Mouse (Mus musculus): ENCODE measurements at regions not wholly inside any gene's neighbourhood (a gene's known extent, or its start where the extent isn't known, plus 50 kb on each side); places are given as distances from the start of the nearest gene placed in this dataset.

- no peak overlapping the region for H3K4me2 ChIP-seq (ENCODE audit: low read depth, low read length)
- H3K27ac ChIP-seq (ENCODE audit: low read depth, low read length) = no peak overlapping the region
- H3K36me3 ChIP-seq (ENCODE audit: control insufficient read depth, insufficient read depth, low read length) = no peaks in the 10 kb centered on the region
- H3K9ac ChIP-seq (replicated peaks; ENCODE audit: low read depth, low read length) = no peak overlapping the region
- H3K27me3 ChIP-seq (ENCODE audit: control insufficient read depth, insufficient read depth, low read length) = no peaks in the 10 kb centered on the region
- H3K4me1 ChIP-seq (ENCODE audit: control insufficient read depth, insufficient read depth, low read length) = no peaks in the 10 kb centered on the region
- no peaks in the 10 kb centered on the region for H3K9me3 ChIP-seq (ENCODE audit: control insufficient read depth, low read length)
- no peak overlapping the region for H3K4me3 ChIP-seq (ENCODE audit: low read depth, low read length)
- ATAC-seq (ENCODE audit: low read depth) = no peak
- WGBS = 88% methylated on average over 2 of the region's 2 CpGs
These were observed 73.5 kb upstream of the Gm16223 start for GRCm38 (mm10) chr5:41994307-41994706.

- Histone ChIP-seq H3K36me3 (ENCODE audit: control insufficient read depth, insufficient read depth, low read length) (no peaks in the 10 kb centered on the region), H3K9me3 (ENCODE audit: control insufficient read depth, low read length) (no peaks in the 10 kb centered on the region), H3K27ac (ENCODE audit: low read depth, low read length) (no peak overlapping the region), H3K4me3 (ENCODE audit: low read depth, low read length) (no peak overlapping the region), H3K27me3 (ENCODE audit: control insufficient read depth, insufficient read depth, low read length) (no peaks in the 10 kb centered on the region), H3K4me2 (ENCODE audit: low read depth, low read length) (no peak overlapping the region), H3K4me1 (ENCODE audit: control insufficient read depth, insufficient read depth, low read length) (no peaks in the 10 kb centered on the region), H3K9ac (replicated peaks; ENCODE audit: low read depth, low read length) (no peak overlapping the region)
- no peak for ATAC-seq (ENCODE audit: low read depth)
- 75% methylated on average over 4 of the region's 4 CpGs for WGBS
These were observed 84.2 kb upstream of the Gm16223 start for GRCm38 (mm10) chr5:41983556-41983955.

DNA sequence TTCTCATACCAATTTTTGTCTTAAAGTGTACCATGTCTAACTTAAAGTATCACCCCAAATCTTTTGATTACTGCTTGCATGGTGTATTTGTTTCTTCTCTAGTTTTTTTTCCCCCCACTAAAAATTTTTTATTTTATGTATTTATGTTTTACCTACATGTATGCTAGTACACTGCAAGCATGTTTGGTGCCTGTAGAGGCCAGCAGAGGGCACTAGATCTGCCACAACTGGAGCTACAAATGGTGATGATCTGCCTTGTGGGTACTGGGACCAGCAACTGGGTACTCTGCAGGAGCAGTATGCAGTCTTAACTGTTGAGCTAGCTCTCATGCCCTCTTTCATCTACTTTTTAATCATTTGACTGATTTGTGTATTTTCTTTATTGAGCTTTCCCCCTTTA is 92.2 kb upstream of the Gm16223 start:
- no peaks in the 10 kb centered on the region for H3K4me1 ChIP-seq (ENCODE audit: control insufficient read depth, insufficient read depth, low read length)
- no peak overlapping the region for H3K9ac ChIP-seq (replicated peaks; ENCODE audit: low read depth, low read length)
- H3K27me3 ChIP-seq (ENCODE audit: control insufficient read depth, insufficient read depth, low read length) = no peaks in the 10 kb centered on the region
- H3K4me3 ChIP-seq (ENCODE audit: low read depth, low read length) = no peak overlapping the region
- no peaks in the 10 kb centered on the region for H3K9me3 ChIP-seq (ENCODE audit: control insufficient read depth, low read length)
- no peaks in the 10 kb centered on the region for H3K36me3 ChIP-seq (ENCODE audit: control insufficient read depth, insufficient read depth, low read length)
- ATAC-seq (ENCODE audit: low read depth) = no peak
- H3K27ac ChIP-seq (ENCODE audit: low read depth, low read length) = no peak overlapping the region
- H3K4me2 ChIP-seq (ENCODE audit: low read depth, low read length) = no peak overlapping the region

DNA sequence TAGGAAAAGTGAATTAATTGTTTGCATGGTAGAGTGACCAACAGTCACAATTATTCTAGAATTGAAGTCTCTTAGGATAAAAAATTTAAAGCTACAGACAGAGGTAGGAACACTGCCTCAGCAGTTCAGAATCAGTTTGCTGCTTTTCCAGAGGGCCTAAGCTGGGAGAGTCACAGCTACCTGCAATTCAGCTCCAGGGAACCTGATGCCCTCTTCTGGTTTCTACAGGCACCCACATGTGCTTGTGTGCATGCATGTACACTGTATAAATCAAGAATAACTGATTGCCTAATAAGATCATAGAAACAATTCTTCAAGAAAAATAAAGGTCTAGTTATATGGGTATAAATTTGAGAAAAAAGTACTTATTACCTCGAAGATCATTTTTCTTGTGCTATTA is 96.6 kb upstream of the Gm16223 start:
- Histone ChIP-seq H3K27ac (ENCODE audit: low read depth, low read length) (no peak overlapping the region), H3K36me3 (ENCODE audit: control insufficient read depth, insufficient read depth, low read length) (no peaks in the 10 kb centered on the region), H3K27me3 (ENCODE audit: control insufficient read depth, insufficient read depth, low read length) (no peaks in the 10 kb centered on the region), H3K4me3 (ENCODE audit: low read depth, low read length) (no peak overlapping the region), H3K4me2 (ENCODE audit: low read depth, low read length) (no peak overlapping the region), H3K9me3 (ENCODE audit: control insufficient read depth, low read length) (no peaks in the 10 kb centered on the region), H3K4me1 (ENCODE audit: control insufficient read depth, insufficient read depth, low read length) (no peaks in the 10 kb centered on the region), H3K9ac (replicated peaks; ENCODE audit: low read depth, low read length) (no peak overlapping the region)
- ATAC-seq (ENCODE audit: low read depth) = peak; percentile 61; the same call in 1 of the 2 replicates
- WGBS = 91% methylated on average over 1 of the region's 1 CpGs

- Histone ChIP-seq H3K27ac (ENCODE audit: low read depth, low read length) (no peak overlapping the region), H3K27me3 (ENCODE audit: control insufficient read depth, insufficient read depth, low read length) (no peaks in the 10 kb centered on the region), H3K4me3 (ENCODE audit: low read depth, low read length) (no peak overlapping the region), H3K4me2 (ENCODE audit: low read depth, low read length) (no peak overlapping the region), H3K9me3 (ENCODE audit: control insufficient read depth, low read length) (no peaks in the 10 kb centered on the region), H3K4me1 (ENCODE audit: control insufficient read depth, insufficient read depth, low read length) (no peaks in the 10 kb centered on the region), H3K36me3 (ENCODE audit: control insufficient read depth, insufficient read depth, low read length) (no peaks in the 10 kb centered on the region), H3K9ac (replicated peaks; ENCODE audit: low read depth, low read length) (no peak overlapping the region)
- no peak for ATAC-seq (ENCODE audit: low read depth)
- 89% methylated on average over 1 of the region's 1 CpGs for WGBS
These were observed 100.8 kb upstream of the Gm16223 start for GRCm38 (mm10) chr5:41966958-41967357.

DNA sequence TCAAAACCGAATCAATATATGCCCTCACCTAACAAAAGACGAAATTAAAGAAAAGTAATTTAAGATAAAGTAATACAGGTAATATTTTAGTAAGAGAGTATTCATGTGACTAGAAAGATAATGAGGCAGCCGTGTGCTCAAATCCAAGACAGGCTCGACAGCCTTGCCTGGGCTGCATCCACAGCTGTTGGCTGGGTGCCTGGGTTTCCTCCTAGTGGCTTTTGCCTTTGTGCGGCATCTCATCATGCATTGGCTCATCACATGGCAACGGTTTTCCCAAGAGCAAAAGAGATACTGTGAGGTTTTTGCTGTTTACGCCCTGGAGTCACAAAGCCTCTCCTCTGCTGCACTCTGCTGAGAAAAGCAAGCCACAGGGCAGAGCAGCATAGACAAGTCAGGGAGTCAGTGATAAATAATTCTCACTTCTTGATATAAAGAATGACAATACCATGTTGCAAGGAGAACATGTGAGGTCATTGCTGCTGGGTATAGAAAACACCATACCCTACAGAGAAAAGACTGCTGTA is 103.1 kb upstream of the Bod1l start:
- Histone ChIP-seq H3K9me3 (ENCODE audit: control insufficient read depth, low read length) (no peaks in the 10 kb centered on the region), H3K27ac (ENCODE audit: low read depth, low read length) (no peak overlapping the region), H3K9ac (replicated peaks; ENCODE audit: low read depth, low read length) (no peak overlapping the region), H3K36me3 (ENCODE audit: control insufficient read depth, insufficient read depth, low read length) (no peaks in the 10 kb centered on the region), H3K27me3 (ENCODE audit: control insufficient read depth, insufficient read depth, low read length) (no peaks in the 10 kb centered on the region), H3K4me3 (ENCODE audit: low read depth, low read length) (no peak overlapping the region), H3K4me1 (ENCODE audit: control insufficient read depth, insufficient read depth, low read length) (no peaks in the 10 kb centered on the region), H3K4me2 (ENCODE audit: low read depth, low read length) (no peak overlapping the region)
- peak; percentile 88 for ATAC-seq (ENCODE audit: low read depth)
- WGBS = 60% methylated on average over 7 of the region's 7 CpGs

DNA sequence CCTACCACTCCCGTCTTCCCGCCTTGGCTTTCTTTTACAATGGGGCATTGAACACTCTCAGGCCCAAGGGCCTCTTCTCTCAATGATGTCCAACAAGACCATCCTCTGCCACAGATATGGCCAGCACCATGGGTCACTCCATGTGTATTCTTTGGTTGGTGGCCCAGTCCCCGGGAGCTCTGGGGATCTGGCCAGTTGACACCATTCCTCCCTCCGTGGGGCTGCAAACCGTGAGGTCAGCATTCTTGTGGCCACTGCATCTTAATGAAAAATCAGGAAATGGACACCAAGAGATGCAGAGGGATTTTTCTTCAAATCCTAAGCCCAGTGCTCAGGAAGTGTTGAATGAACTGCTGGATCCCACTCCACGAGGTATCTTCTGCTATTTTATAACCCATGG is 99.3 kb upstream of the Bod1l start:
- H3K4me3 ChIP-seq (ENCODE audit: low read depth, low read length) = no peak overlapping the region
- H3K4me2 ChIP-seq (ENCODE audit: low read depth, low read length) = no peak overlapping the region
- no peak for ATAC-seq (ENCODE audit: low read depth)
- H3K9ac ChIP-seq (replicated peaks; ENCODE audit: low read depth, low read length) = no peak overlapping the region
- no peaks in the 10 kb centered on the region for H3K36me3 ChIP-seq (ENCODE audit: control insufficient read depth, insufficient read depth, low read length)
- WGBS = 92% methylated on average over 6 of the region's 6 CpGs
- no peaks in the 10 kb centered on the region for H3K9me3 ChIP-seq (ENCODE audit: control insufficient read depth, low read length)
- no peaks in the 10 kb centered on the region for H3K27me3 ChIP-seq (ENCODE audit: control insufficient read depth, insufficient read depth, low read length)
- no peaks in the 10 kb centered on the region for H3K4me1 ChIP-seq (ENCODE audit: control insufficient read depth, insufficient read depth, low read length)
- H3K27ac ChIP-seq (ENCODE audit: low read depth, low read length) = no peak overlapping the region

DNA sequence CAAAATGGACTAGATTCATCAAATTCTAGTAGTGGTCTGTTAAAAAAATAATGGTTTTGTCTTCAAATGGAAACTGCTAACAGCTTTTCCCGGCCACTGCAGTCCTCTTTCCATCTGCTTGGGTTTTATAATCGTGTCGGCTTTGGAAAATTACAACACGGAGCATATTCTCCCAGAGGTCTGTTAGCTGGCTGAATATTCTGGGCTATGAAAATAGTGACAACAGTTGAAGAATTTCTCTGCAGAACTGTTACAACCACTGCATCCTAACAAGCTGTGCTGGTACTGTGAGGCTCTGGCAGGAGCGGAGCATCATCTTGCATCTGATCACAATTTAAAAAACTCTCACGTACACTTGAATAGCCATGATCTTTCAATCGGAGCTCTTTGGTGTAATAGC is 98.0 kb upstream of the Bod1l start:
- Histone ChIP-seq H3K36me3 (ENCODE audit: control insufficient read depth, insufficient read depth, low read length) (no peaks in the 10 kb centered on the region), H3K4me1 (ENCODE audit: control insufficient read depth, insufficient read depth, low read length) (no peaks in the 10 kb centered on the region), H3K9me3 (ENCODE audit: control insufficient read depth, low read length) (no peaks in the 10 kb centered on the region), H3K9ac (replicated peaks; ENCODE audit: low read depth, low read length) (no peak overlapping the region), H3K4me3 (ENCODE audit: low read depth, low read length) (no peak overlapping the region), H3K4me2 (ENCODE audit: low read depth, low read length) (no peak overlapping the region), H3K27ac (ENCODE audit: low read depth, low read length) (no peak overlapping the region), H3K27me3 (ENCODE audit: control insufficient read depth, insufficient read depth, low read length) (no peaks in the 10 kb centered on the region)
- WGBS = 75% methylated on average over 7 of the region's 7 CpGs
- no peak for ATAC-seq (ENCODE audit: low read depth)

DNA sequence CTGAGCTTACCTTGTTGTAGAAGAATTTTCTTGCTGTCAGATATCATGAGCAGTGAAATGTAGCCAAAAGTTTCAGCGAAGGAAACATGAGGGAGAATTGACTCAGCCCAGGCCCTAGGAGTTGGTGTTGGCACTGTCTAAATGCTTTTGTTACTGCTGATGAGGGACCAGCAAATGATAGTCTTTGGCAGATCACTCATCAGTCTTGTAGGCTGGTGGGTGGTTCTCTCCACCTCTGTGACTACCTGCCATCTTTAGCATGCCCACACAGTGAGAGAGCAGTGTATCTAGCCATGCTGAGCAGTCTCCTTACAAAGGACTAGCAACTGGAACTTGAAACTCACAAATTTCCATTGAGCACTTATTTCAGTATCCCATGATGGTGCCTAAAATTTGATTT is 97.1 kb upstream of the Bod1l start:
- H3K27ac ChIP-seq (ENCODE audit: low read depth, low read length) = no peak overlapping the region
- ATAC-seq (ENCODE audit: low read depth) = no peak
- H3K27me3 ChIP-seq (ENCODE audit: control insufficient read depth, insufficient read depth, low read length) = no peaks in the 10 kb centered on the region
- 97% methylated on average over 1 of the region's 1 CpGs for WGBS
- H3K4me1 ChIP-seq (ENCODE audit: control insufficient read depth, insufficient read depth, low read length) = no peaks in the 10 kb centered on the region
- no peak overlapping the region for H3K4me3 ChIP-seq (ENCODE audit: low read depth, low read length)
- no peaks in the 10 kb centered on the region for H3K36me3 ChIP-seq (ENCODE audit: control insufficient read depth, insufficient read depth, low read length)
- H3K4me2 ChIP-seq (ENCODE audit: low read depth, low read length) = no peak overlapping the region
- H3K9me3 ChIP-seq (ENCODE audit: control insufficient read depth, low read length) = no peaks in the 10 kb centered on the region
- no peak overlapping the region for H3K9ac ChIP-seq (replicated peaks; ENCODE audit: low read depth, low read length)

- Histone ChIP-seq H3K9me3 (ENCODE audit: control insufficient read depth, low read length) (no peaks in the 10 kb centered on the region), H3K9ac (replicated peaks; ENCODE audit: low read depth, low read length) (no peak overlapping the region), H3K4me2 (ENCODE audit: low read depth, low read length) (no peak overlapping the region), H3K4me3 (ENCODE audit: low read depth, low read length) (no peak overlapping the region), H3K27ac (ENCODE audit: low read depth, low read length) (no peak overlapping the region), H3K4me1 (ENCODE audit: control insufficient read depth, insufficient read depth, low read length) (no peaks in the 10 kb centered on the region), H3K27me3 (ENCODE audit: control insufficient read depth, insufficient read depth, low read length) (no peaks in the 10 kb centered on the region), H3K36me3 (ENCODE audit: control insufficient read depth, insufficient read depth, low read length) (no peaks in the 10 kb centered on the region)
- no peak for ATAC-seq (ENCODE audit: low read depth)
- 65% methylated on average over 4 of the region's 4 CpGs for WGBS
These were observed 95.6 kb upstream of the Bod1l start for GRCm38 (mm10) chr5:41939736-41940135.
